Mouse (Mus musculus): ENCODE results near the gene Afap1.

Gene Afap1

GRCm38 (mm10) chr5:35897147-35897546 lies 4.0 kb downstream of the Afap1 start:
- DNase-seq (ENCODE audit: low read depth, low spot score), result no peak

- DNase-seq (ENCODE audit: low read depth, low spot score), result no peak
Measured at GRCm38 (mm10) chr5:35898114-35898513, 5.0 kb downstream of the Afap1 start.

GRCm38 (mm10) chr5:35898994-35899393 lies 5.9 kb downstream of the Afap1 start:
- no peak for DNase-seq (ENCODE audit: low read depth, low spot score)

GRCm38 (mm10) chr5:35900401-35901225 lies 7.5 kb downstream of the Afap1 start:
- DNase-seq (ENCODE audit: low read depth, low spot score), result no peak

GRCm38 (mm10) chr5:35901226-35901809 lies 8.2 kb downstream of the Afap1 start:
- no peak for DNase-seq (ENCODE audit: low read depth, low spot score)

- DNase-seq (ENCODE audit: low read depth, low spot score), result no peak
Measured at GRCm38 (mm10) chr5:35903456-35903855, 10.3 kb downstream of the Afap1 start.

- no peak for DNase-seq (ENCODE audit: low read depth, low spot score)
Measured at GRCm38 (mm10) chr5:35905283-35905682, 12.2 kb downstream of the Afap1 start.

GRCm38 (mm10) chr5:35907090-35907489 lies 14.0 kb downstream of the Afap1 start:
- DNase-seq (ENCODE audit: low read depth, low spot score), result no peak

- DNase-seq (ENCODE audit: low read depth, low spot score), result peak; percentile 71
Measured at GRCm38 (mm10) chr5:35907633-35908426, 14.7 kb downstream of the Afap1 start.

- DNase-seq (ENCODE audit: low read depth, low spot score), result no peak
Measured at GRCm38 (mm10) chr5:35908626-35909443, 15.7 kb downstream of the Afap1 start.

GRCm38 (mm10) chr5:35915629-35916300 lies 22.6 kb downstream of the Afap1 start:
- no peak for DNase-seq (ENCODE audit: low read depth, low spot score)

GRCm38 (mm10) chr5:35916666-35917065 lies 23.5 kb downstream of the Afap1 start:
- DNase-seq (ENCODE audit: low read depth, low spot score), result no peak

- DNase-seq (ENCODE audit: low read depth, low spot score), result no peak
Measured at GRCm38 (mm10) chr5:35918387-35918786, 25.3 kb downstream of the Afap1 start.

- DNase-seq (ENCODE audit: low read depth, low spot score), result no peak
Measured at GRCm38 (mm10) chr5:35920076-35920475, 27.0 kb downstream of the Afap1 start.

- DNase-seq (ENCODE audit: low read depth, low spot score), result no peak
Measured at GRCm38 (mm10) chr5:35920557-35920956, 27.4 kb downstream of the Afap1 start.

GRCm38 (mm10) chr5:35921141-35921540 lies 28.0 kb downstream of the Afap1 start:
- no peak for DNase-seq (ENCODE audit: low read depth, low spot score)

GRCm38 (mm10) chr5:35921595-35922254 lies 28.6 kb downstream of the Afap1 start:
- DNase-seq (ENCODE audit: low read depth, low spot score), result no peak

- no peak for DNase-seq (ENCODE audit: low read depth, low spot score)
Measured at GRCm38 (mm10) chr5:35923448-35923847, 30.3 kb downstream of the Afap1 start.

- no peak for DNase-seq (ENCODE audit: low read depth, low spot score)
Measured at GRCm38 (mm10) chr5:35925171-35925634, 32.1 kb downstream of the Afap1 start.

GRCm38 (mm10) chr5:35926511-35926910 lies 33.4 kb downstream of the Afap1 start:
- DNase-seq (ENCODE audit: low read depth, low spot score), result no peak
